Mouse (Mus musculus) heart, postnatal 10 days (tissue): Measurements from ENCODE around the gene Aox4. TPM values are rescaled to one million over a fixed set of nuclear protein-coding genes. Genes with fewer than 3 reads are reported as not detected.

ENCODE experiments used
- DNase-seq, 2 experiments: peaks; one replicate each; pipeline ENCODE4 v3.0.0; 2021
- intact Hi-C: fragments of 180-260 bp; cut with DNase I; formaldehyde crosslinking; loops from one replicate; pipeline ENCODE4 v1.15.1; 2025
- total RNA-seq, 2 experiments: library from RNA; stranded (reverse); gene quantifications; 2 replicates each; pipeline ENCODE4 v1.2.3; 2021

The Aox4 gene
- total RNA-seq, 2 experiments from 2014 or later = not detected

- intact Hi-C loops = loop anchor here (1.0 to 2.0 kb wide), 2 partner anchors 139 to 871 kb away; no protein-coding TSS in a partner anchor
These were observed 86.1 kb downstream of the Aox4 start for GRCm38 (mm10) chr1:58296278-58296677.

GRCm38 (mm10) chr1:58296821-58297220 is 86.6 kb downstream of the Aox4 start:
- intact Hi-C loops = loop anchor here (1.0 to 2.0 kb wide), 2 partner anchors 140 to 872 kb away; no protein-coding TSS in a partner anchor
- no peak for DNase-seq

More at GRCm38 (mm10) chr1:58296278-58296677, 86.1 kb downstream of the Aox4 start:
- peak; percentile 83 to 86 for DNase-seq

- intact Hi-C loops = no loop called here
- peak; percentile 15 to 35 for DNase-seq
These were observed 88.2 kb downstream of the Aox4 start for GRCm38 (mm10) chr1:58298347-58298746.

- no peak for DNase-seq
These were observed 90.9 kb downstream of the Aox4 start for GRCm38 (mm10) chr1:58301073-58301472.

GRCm38 (mm10) chr1:58302015-58302414 is 91.8 kb downstream of the Aox4 start:
- intact Hi-C loops = loop anchor here (10.0 kb wide), 1 partner anchor 93 kb away; the partner anchor contains the start of gene Bzw1
- no peak for DNase-seq

More at GRCm38 (mm10) chr1:58301073-58301472, 90.9 kb downstream of the Aox4 start:
- intact Hi-C loops = loop anchor here (10.0 kb wide), 1 partner anchor 94 kb away; the partner anchor contains the start of gene Bzw1

DNA sequence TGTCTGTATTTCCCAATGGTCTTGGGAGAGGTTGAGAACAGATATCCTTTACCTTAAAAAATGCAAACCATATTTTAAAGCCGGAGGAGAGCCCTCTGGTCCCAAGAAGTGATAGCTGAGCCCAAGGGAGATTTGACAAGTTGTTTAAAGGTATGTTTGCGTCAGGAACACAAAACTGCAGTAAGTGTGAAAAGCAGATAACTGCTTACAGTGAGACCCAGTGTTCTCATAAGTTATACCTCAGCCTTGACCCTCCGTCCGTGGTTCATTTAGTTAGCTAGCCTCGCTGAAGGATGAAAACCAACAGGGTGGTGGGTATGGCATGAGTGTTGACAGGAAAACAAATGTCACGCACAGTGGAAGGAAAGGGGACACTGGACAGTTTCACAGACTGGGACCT is 92.8 kb downstream of the Aox4 start:
- intact Hi-C loops = loop anchor here (10.0 kb wide), 1 partner anchor 92 kb away; the partner anchor contains the start of gene Bzw1
- DNase-seq = no peak

- intact Hi-C loops = loop anchor here (10.0 kb wide), 1 partner anchor 91 kb away; the partner anchor contains the start of gene Bzw1
- DNase-seq = peak; percentile 58 to 67
These were observed 93.5 kb downstream of the Aox4 start for GRCm38 (mm10) chr1:58303726-58304125.

DNA sequence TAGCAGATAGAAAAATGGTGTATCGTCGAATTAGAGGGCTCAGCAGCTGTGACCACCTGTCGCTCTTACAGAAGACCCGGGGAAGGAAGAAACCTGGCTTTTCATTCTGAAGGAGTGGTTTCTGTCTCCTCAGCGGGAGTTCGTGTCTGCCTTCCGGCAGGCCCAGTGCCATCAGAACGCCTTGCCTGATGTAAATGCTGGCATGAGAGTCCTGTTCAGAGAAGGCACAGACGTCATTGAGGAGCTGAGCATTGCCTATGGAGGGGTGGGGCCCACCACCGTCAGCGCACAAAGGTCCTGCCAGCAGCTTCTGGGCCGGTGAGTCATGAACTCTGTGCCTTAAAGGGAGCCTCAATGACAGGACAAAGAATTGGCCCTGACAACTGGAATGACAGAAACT is 94.1 kb downstream of the Aox4 start:
- peak; percentile 52 to 64 for DNase-seq
- intact Hi-C loops = loop anchor here (10.0 kb wide), 1 partner anchor 91 kb away; the partner anchor contains the start of gene Bzw1

GRCm38 (mm10) chr1:58307181-58307580 is 97.0 kb downstream of the Aox4 start:
- intact Hi-C loops = loop anchor here (10.0 kb wide), 1 partner anchor 88 kb away; the partner anchor contains the start of gene Bzw1
- DNase-seq = no peak

DNA sequence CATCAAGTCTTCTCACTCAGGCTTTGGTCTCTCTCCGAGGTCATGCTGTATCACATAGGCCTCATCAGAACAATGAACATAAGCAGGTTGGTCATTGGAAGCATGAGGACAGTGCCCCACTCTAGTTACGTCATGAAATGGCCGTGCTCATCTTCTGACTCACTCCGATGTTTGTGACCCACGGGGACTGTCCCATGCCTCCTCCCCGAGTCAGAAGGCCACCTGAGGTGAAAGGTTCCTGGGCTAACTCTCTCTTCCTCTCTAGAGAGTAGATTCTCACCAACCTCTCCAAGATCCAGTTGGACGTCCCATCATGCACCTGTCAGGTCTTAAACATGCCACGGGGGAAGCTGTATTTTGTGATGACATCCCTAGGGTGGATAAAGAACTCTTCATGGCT is 98.4 kb downstream of the Aox4 start:
- DNase-seq = no peak
- intact Hi-C loops = loop anchor here (10.0 kb wide), 1 partner anchor 86 kb away; the partner anchor contains the start of gene Bzw1

DNA sequence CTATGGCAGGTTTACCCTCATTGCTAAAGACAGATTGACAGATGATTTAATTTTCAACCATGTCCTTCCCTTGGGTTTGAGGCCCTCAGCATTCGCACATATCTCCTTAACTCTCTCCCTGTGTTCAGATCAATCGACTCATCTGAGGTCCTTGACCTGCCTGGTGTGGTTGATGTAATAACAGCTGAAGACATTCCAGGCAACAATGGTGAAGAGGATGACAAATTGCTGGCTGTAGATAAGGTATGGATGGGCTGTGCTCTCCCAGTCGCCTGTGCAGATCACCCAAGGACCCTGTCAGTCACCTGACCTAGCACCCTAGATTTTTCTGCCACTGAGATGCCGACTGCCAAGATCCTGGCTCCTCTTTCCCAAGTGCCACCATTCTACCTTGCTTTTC is 99.7 kb downstream of the Aox4 start:
- no peak for DNase-seq
- intact Hi-C loops = loop anchor here (10.0 kb wide), 1 partner anchor 85 kb away; the partner anchor contains the start of gene Bzw1

DNA sequence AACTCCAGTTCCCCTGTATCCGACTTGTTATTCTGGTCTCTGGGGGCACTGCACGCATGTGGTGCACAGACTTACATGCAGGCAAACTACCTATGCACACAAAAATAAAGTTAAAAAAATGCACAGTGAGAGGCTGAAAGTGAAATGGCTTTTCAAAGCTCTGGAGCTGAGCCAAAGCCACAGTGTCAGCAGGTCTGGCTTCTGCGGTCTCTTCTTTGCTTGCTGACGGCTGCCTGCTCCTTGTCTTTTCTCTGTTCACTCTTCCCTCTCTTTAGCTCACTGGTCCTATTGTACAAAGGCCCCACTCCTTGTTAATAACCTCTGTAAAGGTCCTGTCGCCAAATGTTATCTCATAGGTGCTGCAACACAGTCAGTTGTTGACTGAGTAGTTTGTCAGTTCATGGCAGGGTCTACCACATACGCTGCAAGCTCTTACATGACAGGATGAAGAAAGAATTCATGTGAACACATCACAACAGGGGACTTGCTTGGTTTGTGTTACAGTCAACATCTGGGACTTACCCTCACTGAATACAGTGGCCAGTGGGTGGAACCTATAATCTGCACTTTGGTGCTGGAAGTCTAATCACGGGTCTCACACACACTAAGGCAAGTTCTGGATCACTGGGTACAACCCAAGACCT is 101.1 kb downstream of the Aox4 start:
- DNase-seq = no peak
- intact Hi-C loops = no loop called here

DNA sequence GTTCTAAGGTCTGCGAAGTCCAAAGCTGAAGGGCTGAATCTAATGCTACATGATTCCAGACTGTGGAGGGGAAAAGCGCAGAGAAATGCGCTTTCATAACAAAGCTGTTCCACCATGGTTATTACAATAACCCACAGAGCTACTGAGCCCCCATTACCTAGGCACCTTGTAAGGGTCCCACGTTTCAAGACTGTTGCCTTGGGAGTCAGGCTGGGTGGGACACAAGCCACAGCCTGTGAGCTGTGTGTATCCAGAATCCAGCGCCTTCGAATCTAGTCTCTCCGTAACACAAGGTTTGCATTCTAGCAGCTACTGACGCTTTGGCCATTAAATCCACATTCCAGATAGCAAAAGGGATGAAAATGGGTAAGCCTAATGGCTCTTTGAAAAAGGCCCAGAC is 103.0 kb downstream of the Aox4 start:
- no peak for DNase-seq
- intact Hi-C loops = no loop called here

DNA sequence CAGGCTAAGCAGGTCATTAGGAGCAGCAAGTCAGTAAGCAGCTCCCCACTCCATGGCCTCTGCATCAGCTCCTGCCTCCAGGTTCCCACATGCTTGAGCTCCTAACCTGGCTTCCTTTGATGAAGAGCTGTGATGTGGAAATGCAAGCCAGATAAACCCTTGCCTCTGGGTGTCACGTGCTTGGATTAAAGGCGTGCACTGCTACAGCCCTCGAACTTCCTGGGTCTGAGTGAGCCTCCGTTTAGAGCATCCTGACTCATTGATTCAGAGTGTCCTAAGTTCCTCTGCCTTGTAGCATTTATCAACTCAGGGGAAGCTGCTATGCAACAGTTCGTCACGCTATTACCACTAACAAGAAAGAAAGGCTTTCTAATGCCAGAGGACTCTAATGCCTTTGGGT is 105.3 kb downstream of the Aox4 start:
- no peak for DNase-seq
- intact Hi-C loops = no loop called here

Other genes with a start within 250 kb of the Aox4 start
- 1 to 10 TPM; 6.4 to 7.2 TPM for gene Sgo2a, start 214.4 kb upstream of the Aox4 start, total RNA-seq
- gene Kctd18, start 191.4 kb upstream of the Aox4 start, total RNA-seq = 1 to 10 TPM; 8.8 to 8.9 TPM
- 1 to 10 TPM; 2.7 to 2.9 TPM for gene Aox1, start 180.5 kb upstream of the Aox4 start, total RNA-seq
- under 1 TPM; 0.22 to 0.47 TPM for gene Aox3, start 97.3 kb upstream of the Aox4 start, total RNA-seq
- gene Aox2, start 67.9 kb downstream of the Aox4 start, total RNA-seq = under 1 TPM; 0.05 TPM
- 100 to 1,000 TPM; 109 to 117 TPM for gene Bzw1, start 182.5 kb downstream of the Aox4 start, total RNA-seq
- 10 to 100 TPM; 62.6 to 80.1 TPM for gene Clk1, start 213.7 kb downstream of the Aox4 start, total RNA-seq
- 10 to 100 TPM; 15.1 to 15.8 TPM for gene Nif3l1, start 234.8 kb downstream of the Aox4 start, total RNA-seq
- 10 to 100 TPM; 18.7 TPM for gene Ppil3, start 235.1 kb downstream of the Aox4 start, total RNA-seq